Mouse (Mus musculus) midbrain, embryonic 14.5 days (tissue): ENCODE data around the gene Ift20. TPM values are rescaled to one million over a fixed set of nuclear protein-coding genes. Genes with fewer than 3 reads are reported as not detected.
"Not testable (repeated sequence)": the region's sequence is repeated elsewhere in the genome, so short reads cannot be mapped to it uniquely, and the experiment has no call there.

Experiments used
- ATAC-seq: fragments of 200-750 bp; cut with Nextera tagmentation; 2 replicates; pipeline ENCODE4 v1.8.0; 2017; ENCODE audit warnings: moderate number of reproducible peaks, moderate library complexity; ENCODE audit not compliant: low FRiP score, low TSS enrichment
- DNase-seq: peaks from one replicate; pipeline ENCODE4 v3.0.0-alpha.2; 2015
- H3K27ac ChIP-seq: fragments of 300-500 bp; sonication (generic); replicated peaks from 2 replicates; pipeline ENCODE4 v1.5.1; 2014; ENCODE audit warnings: mild to moderate bottlenecking, low read depth, low read length, moderate library complexity
- H3K27me3 ChIP-seq: fragments of 300-500 bp; sonication (generic); 2 replicates; pipeline ENCODE4 v1.6.1; 2014; ENCODE audit warnings: low read length, control low read depth, mixed read lengths; ENCODE audit not compliant: control insufficient read depth, insufficient read depth
- H3K36me3 ChIP-seq: fragments of 300-500 bp; sonication (generic); 2 replicates; pipeline ENCODE4 v1.6.1; 2014; ENCODE audit warnings: low read length, control low read depth; ENCODE audit not compliant: control insufficient read depth, insufficient read depth
- H3K4me1 ChIP-seq: fragments of 300-500 bp; sonication (generic); 2 replicates; pipeline ENCODE4 v1.6.1; 2014; ENCODE audit warnings: mild to moderate bottlenecking, antibody characterized with exemption, low read length, control low read depth; ENCODE audit not compliant: control insufficient read depth, insufficient read depth
- H3K4me2 ChIP-seq: fragments of 300-500 bp; sonication (generic); 2 replicates; pipeline ENCODE4 v1.6.1; 2014; ENCODE audit warnings: mild to moderate bottlenecking, low read length, moderate library complexity
- H3K4me3 ChIP-seq: fragments of 300-500 bp; sonication (generic); replicated peaks from 2 replicates; pipeline ENCODE4 v1.5.1; 2014; ENCODE audit warnings: low read depth, low read length
- H3K9ac ChIP-seq: fragments of 300-500 bp; sonication (generic); replicated peaks from 2 replicates; pipeline ENCODE4 v1.6.1; 2014; ENCODE audit warnings: mild to moderate bottlenecking, low read length, moderate library complexity
- H3K9me3 ChIP-seq: fragments of 300-500 bp; sonication (generic); 2 replicates; pipeline ENCODE4 v1.6.1; 2016; ENCODE audit warnings: low read length, control low read depth, mixed read lengths; ENCODE audit not compliant: control insufficient read depth
- WGBS: fragments of 180-500 bp; shearing (Covaris S2); extraction: QIAGEN DNeasy Blood & Tissue Kit; methylation state at CpG from one replicate; pipeline ENCODE4 v1.1.7; 2014; 5-methylcytosine and 5-hydroxymethylcytosine counted together
- polyA plus RNA-seq: library from polyadenylated mRNA; unstranded; fragments of >200 nt; fragmentation: Nextera tagmentation; extraction: Ambion mirVana; gene quantifications from 2 replicates; pipeline ENCODE4 v1.2.1, GENCODE M21; 2014

Ift20 gene
- polyA plus RNA-seq, 1 experiment from 2014 or later = 133 TPM

- not testable (repeated sequence) for DNase-seq, ATAC-seq, H3K27ac ChIP-seq, H3K27me3 ChIP-seq, H3K4me3 ChIP-seq, H3K9me3 ChIP-seq, H3K4me2 ChIP-seq, H3K9ac ChIP-seq
- Histone ChIP-seq H3K36me3 (peaks cover 39% of the 10 kb centered on the region), H3K4me1 (peaks cover 13% of the 10 kb centered on the region)
- 91% methylated on average over 10 of the region's 10 CpGs for WGBS
These were observed 4.6 kb upstream of the Ift20 start for GRCm38 (mm10) chr11:78531515-78531914.

- no peaks in the 10 kb centered on the region for H3K9me3 ChIP-seq
- WGBS = 95% methylated on average over 4 of the region's 4 CpGs
- no peaks in the 10 kb centered on the region for H3K27me3 ChIP-seq
- ATAC-seq = no peak
- 0 out of 2 replicates have a peak overlapping the region, but pooled peaks have one; percentile 78 for H3K4me3 ChIP-seq
- no peak overlapping the region for H3K9ac ChIP-seq
- DNase-seq = no peak
- H3K4me1 ChIP-seq = peaks cover 22% of the 10 kb centered on the region
- H3K36me3 ChIP-seq = peaks cover 24% of the 10 kb centered on the region
- no peak overlapping the region for H3K27ac ChIP-seq
- peak overlapping the region; percentile 67 for H3K4me2 ChIP-seq
These were observed 1.6 kb upstream of the Ift20 start for GRCm38 (mm10) chr11:78534516-78534915.

- ATAC-seq (no peak; the same call in 1 of the 2 replicates), DNase-seq (peak; percentile 57)
- WGBS = under 1% methylated on average over 23 of the region's 23 CpGs
- H3K27ac ChIP-seq = peak overlapping the region; percentile 86
- H3K4me1 ChIP-seq = peaks cover 22% of the 10 kb centered on the region
- H3K27me3 ChIP-seq = no peaks in the 10 kb centered on the region
- H3K9me3 ChIP-seq = no peaks in the 10 kb centered on the region
- peaks cover 26% of the 10 kb centered on the region for H3K36me3 ChIP-seq
- peak overlapping the region; percentile 78 for H3K4me3 ChIP-seq
- H3K9ac ChIP-seq = peak overlapping the region; percentile 78
- peak overlapping the region; percentile 67 for H3K4me2 ChIP-seq
These were observed 633 bp upstream of the Ift20 start for GRCm38 (mm10) chr11:78535376-78536079.

- ATAC-seq (no peak), DNase-seq (no peak)
- H3K4me3 ChIP-seq = peak overlapping the region; percentile 78
- H3K36me3 ChIP-seq = peaks cover 36% of the 10 kb centered on the region
- 4% methylated on average over 14 of the region's 14 CpGs for WGBS
- no peaks in the 10 kb centered on the region for H3K9me3 ChIP-seq
- peak overlapping the region; percentile 78 for H3K9ac ChIP-seq
- H3K4me2 ChIP-seq = peak overlapping the region; percentile 74
- no peaks in the 10 kb centered on the region for H3K27me3 ChIP-seq
- peaks cover 22% of the 10 kb centered on the region for H3K4me1 ChIP-seq
- H3K27ac ChIP-seq = peak overlapping the region; percentile 88
These were observed 526 bp downstream of the Ift20 start for GRCm38 (mm10) chr11:78536690-78537084.

- Histone ChIP-seq H3K4me2 (no peak overlapping the region), H3K27me3 (no peaks in the 10 kb centered on the region), H3K9me3 (no peaks in the 10 kb centered on the region), H3K4me3 (no peak overlapping the region), H3K9ac (no peak overlapping the region), H3K4me1 (peaks cover 10% of the 10 kb centered on the region), H3K36me3 (peaks cover 57% of the 10 kb centered on the region), H3K27ac (no peak overlapping the region)
- no peak for ATAC-seq
- no peak for DNase-seq
- WGBS = 95% methylated on average over 3 of the region's 3 CpGs
These were observed 4.2 kb downstream of the Ift20 start for GRCm38 (mm10) chr11:78540358-78540757.

GRCm38 (mm10) chr11:78544449-78545111 lies 8.4 kb downstream of the Ift20 start:
- H3K4me3 ChIP-seq = no peak overlapping the region
- no peak overlapping the region for H3K4me2 ChIP-seq
- no peak overlapping the region for H3K27ac ChIP-seq
- no peaks in the 10 kb centered on the region for H3K27me3 ChIP-seq
- DNase-seq = peak; percentile 40
- 95% methylated on average over 7 of the region's 7 CpGs for whole genome bisulfite sequencing
- H3K9ac ChIP-seq = no peak overlapping the region
- no peaks in the 10 kb centered on the region for H3K9me3 ChIP-seq
- peaks cover 8% of the 10 kb centered on the region for H3K4me1 ChIP-seq
- no peak for ATAC-seq
- H3K36me3 ChIP-seq = peaks cover 47% of the 10 kb centered on the region

- Histone ChIP-seq H3K4me1 (peaks cover 11% of the 10 kb centered on the region), H3K27me3 (no peaks in the 10 kb centered on the region), H3K4me3 (no peak overlapping the region), H3K9ac (no peak overlapping the region), H3K4me2 (no peak overlapping the region), H3K9me3 (no peaks in the 10 kb centered on the region), H3K36me3 (peaks cover 41% of the 10 kb centered on the region), H3K27ac (no peak overlapping the region)
- WGBS = 86% methylated on average over 8 of the region's 8 CpGs
- ATAC-seq (no peak), DNase-seq (no peak)
These were observed 9.0 kb downstream of the Ift20 start for GRCm38 (mm10) chr11:78545181-78545580.

- peaks cover 22% of the 10 kb centered on the region for H3K36me3 ChIP-seq
- ATAC-seq (no peak), DNase-seq (no peak)
- H3K27me3 ChIP-seq = no peaks in the 10 kb centered on the region
- H3K4me2 ChIP-seq = no peak overlapping the region
- H3K4me1 ChIP-seq = peaks cover 11% of the 10 kb centered on the region
- 97% methylated on average over 2 of the region's 2 CpGs for WGBS
- no peak overlapping the region for H3K4me3 ChIP-seq
- H3K9me3 ChIP-seq = no peaks in the 10 kb centered on the region
- H3K27ac ChIP-seq = no peak overlapping the region
- no peak overlapping the region for H3K9ac ChIP-seq
These were observed 11.7 kb downstream of the Ift20 start for GRCm38 (mm10) chr11:78547718-78548460.
